Mouse (Mus musculus) liver, embryonic 11.5 days (tissue): Measurements from ENCODE around the gene Lhpp. TPM values are rescaled to one million over a fixed set of nuclear protein-coding genes. Genes with fewer than 3 reads are reported as not detected.

Experiments
- ATAC-seq: fragments of 200-750 bp; cut with Nextera tagmentation; replicated peaks from 2 replicates; pipeline ENCODE4 v1.8.0; 2017; ENCODE audit warnings: moderate number of reproducible peaks, mild to moderate bottlenecking, moderate TSS enrichment, moderate library complexity; ENCODE audit not compliant: low FRiP score
- DNase-seq: peaks from one replicate; pipeline ENCODE4 v3.0.0-alpha.2; 2017; ENCODE audit warnings: low spot score
- H3K27ac ChIP-seq: fragments of 300-500 bp; sonication (generic); 2 replicates; pipeline ENCODE4 v1.5.1; 2014; ENCODE audit warnings: mild to moderate bottlenecking, low read depth, low read length, control low read depth
- H3K27me3 ChIP-seq: fragments of 300-500 bp; sonication (generic); replicated peaks from 2 replicates; pipeline ENCODE4 v1.6.1; 2014; ENCODE audit warnings: low read length, mixed read lengths; ENCODE audit not compliant: control insufficient read depth, insufficient read depth
- H3K36me3 ChIP-seq: fragments of 300-500 bp; sonication (generic); 2 replicates; pipeline ENCODE4 v1.6.1; 2014; ENCODE audit warnings: mild to moderate bottlenecking, low read length, moderate library complexity, mixed read lengths; ENCODE audit not compliant: control insufficient read depth, insufficient read depth
- H3K4me1 ChIP-seq: fragments of 300-500 bp; sonication (generic); replicated peaks from 2 replicates; pipeline ENCODE4 v1.6.1; 2014; ENCODE audit warnings: low read length, mixed read lengths; ENCODE audit not compliant: control insufficient read depth, insufficient read depth
- H3K4me2 ChIP-seq: fragments of 300-500 bp; sonication (generic); 2 replicates; pipeline ENCODE4 v1.6.1; 2014; ENCODE audit warnings: mild to moderate bottlenecking, control low read depth, moderate library complexity
- H3K4me3 ChIP-seq: fragments of 300-500 bp; sonication (generic); 2 replicates; pipeline ENCODE4 v1.5.1; 2014; ENCODE audit warnings: low read depth, low read length, control low read depth
- H3K9ac ChIP-seq: fragments of 300-500 bp; sonication (generic); 2 replicates; pipeline ENCODE4 v1.6.1; 2014; ENCODE audit warnings: low read depth, low read length, control low read depth
- H3K9me3 ChIP-seq: fragments of 300-500 bp; sonication (generic); 2 replicates; pipeline ENCODE4 v1.6.1; 2016; ENCODE audit warnings: low read length, inconsistent platforms, mixed read lengths; ENCODE audit not compliant: control insufficient read depth
- WGBS: fragments of 180-500 bp; shearing (Covaris S2); extraction: QIAGEN DNeasy Blood & Tissue Kit; methylation state at CpG from one replicate; pipeline ENCODE4 v1.1.7; 2014; 5-methylcytosine and 5-hydroxymethylcytosine counted together
- polyA plus RNA-seq: library from polyadenylated mRNA; unstranded; fragments of >200 nt; fragmentation: Nextera tagmentation; extraction: Ambion mirVana; gene quantifications from 2 replicates; pipeline ENCODE4 v1.2.1, GENCODE M21; 2014

Lhpp gene
- polyA plus RNA-seq, 1 experiment from 2014 or later, result 15.8 TPM

DNA sequence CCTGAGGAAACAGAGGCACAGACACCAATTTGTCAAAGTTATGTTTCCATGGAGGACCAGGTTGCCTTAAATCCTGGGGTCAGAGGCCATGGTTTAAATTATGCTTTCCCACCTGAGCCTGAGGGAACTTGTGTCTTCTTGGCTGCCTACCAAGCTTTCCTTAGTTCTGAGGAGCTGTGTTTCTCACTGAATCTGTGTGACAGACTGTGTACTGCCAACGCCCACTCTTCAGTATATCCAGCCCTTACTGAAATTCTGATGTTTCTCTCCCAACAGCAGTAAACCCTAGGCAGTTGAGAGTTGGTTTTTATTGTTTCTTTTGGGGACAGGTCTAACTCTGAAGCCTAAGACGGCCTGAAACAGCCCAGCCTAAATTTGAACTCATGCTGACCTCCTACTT lies 16.7 kb upstream of the Lhpp start:
- no peaks in the 10 kb centered on the region for H3K36me3 ChIP-seq
- peaks cover 31% of the 10 kb centered on the region for H3K27me3 ChIP-seq
- no peak for DNase-seq
- no peaks in the 10 kb centered on the region for H3K9me3 ChIP-seq
- H3K4me2 ChIP-seq, result no peak overlapping the region
- H3K9ac ChIP-seq, result no peak overlapping the region
- H3K27ac ChIP-seq, result no peak overlapping the region
- no peak for ATAC-seq
- no peak overlapping the region for H3K4me3 ChIP-seq
- WGBS, result 79% methylated on average over 2 of the region's 2 CpGs
- H3K4me1 ChIP-seq, result peaks cover 27% of the 10 kb centered on the region

- ATAC-seq, result no peak
- Histone ChIP-seq H3K4me2 (no peak overlapping the region), H3K27ac (no peak overlapping the region), H3K4me3 (no peak overlapping the region), H3K9me3 (no peaks in the 10 kb centered on the region), H3K9ac (no peak overlapping the region), H3K4me1 (peaks cover 27% of the 10 kb centered on the region), H3K36me3 (no peaks in the 10 kb centered on the region), H3K27me3 (peaks cover 36% of the 10 kb centered on the region)
- 88% methylated on average over 2 of the region's 2 CpGs for WGBS
- DNase-seq, result no peak
Observed at GRCm38 (mm10) chr7:132594325-132594724, 16.1 kb upstream of the Lhpp start.

- Histone ChIP-seq H3K36me3 (no peaks in the 10 kb centered on the region), H3K9ac (no peak overlapping the region), H3K4me1 (peaks cover 30% of the 10 kb centered on the region), H3K27me3 (peaks cover 51% of the 10 kb centered on the region), H3K4me2 (peak overlapping the region; percentile 48), H3K4me3 (no peak overlapping the region), H3K9me3 (no peaks in the 10 kb centered on the region), H3K27ac (peak overlapping the region; percentile 60)
- peak; percentile 80 for ATAC-seq
- 44% methylated on average over 3 of the region's 3 CpGs for WGBS
- no peak for DNase-seq
Observed at GRCm38 (mm10) chr7:132595787-132596186, 14.7 kb upstream of the Lhpp start.

- peak; percentile 47 for DNase-seq
- WGBS, result 7% methylated on average over 26 of the region's 26 CpGs
- H3K27ac ChIP-seq, result peak overlapping the region; percentile 60
- peak overlapping the region; percentile 58 for H3K4me3 ChIP-seq
- H3K27me3 ChIP-seq, result peaks cover 60% of the 10 kb centered on the region
- H3K9me3 ChIP-seq, result no peaks in the 10 kb centered on the region
- H3K4me1 ChIP-seq, result peaks cover 30% of the 10 kb centered on the region
- peak; percentile 19; the same call in 1 of the 2 replicates for ATAC-seq
- peak overlapping the region; percentile 77 for H3K4me2 ChIP-seq
- H3K9ac ChIP-seq, result peak overlapping the region; percentile 53; the same call in 1 of the 2 replicates
- H3K36me3 ChIP-seq, result no peaks in the 10 kb centered on the region
Observed at GRCm38 (mm10) chr7:132596557-132597250, 13.7 kb upstream of the Lhpp start.

DNA sequence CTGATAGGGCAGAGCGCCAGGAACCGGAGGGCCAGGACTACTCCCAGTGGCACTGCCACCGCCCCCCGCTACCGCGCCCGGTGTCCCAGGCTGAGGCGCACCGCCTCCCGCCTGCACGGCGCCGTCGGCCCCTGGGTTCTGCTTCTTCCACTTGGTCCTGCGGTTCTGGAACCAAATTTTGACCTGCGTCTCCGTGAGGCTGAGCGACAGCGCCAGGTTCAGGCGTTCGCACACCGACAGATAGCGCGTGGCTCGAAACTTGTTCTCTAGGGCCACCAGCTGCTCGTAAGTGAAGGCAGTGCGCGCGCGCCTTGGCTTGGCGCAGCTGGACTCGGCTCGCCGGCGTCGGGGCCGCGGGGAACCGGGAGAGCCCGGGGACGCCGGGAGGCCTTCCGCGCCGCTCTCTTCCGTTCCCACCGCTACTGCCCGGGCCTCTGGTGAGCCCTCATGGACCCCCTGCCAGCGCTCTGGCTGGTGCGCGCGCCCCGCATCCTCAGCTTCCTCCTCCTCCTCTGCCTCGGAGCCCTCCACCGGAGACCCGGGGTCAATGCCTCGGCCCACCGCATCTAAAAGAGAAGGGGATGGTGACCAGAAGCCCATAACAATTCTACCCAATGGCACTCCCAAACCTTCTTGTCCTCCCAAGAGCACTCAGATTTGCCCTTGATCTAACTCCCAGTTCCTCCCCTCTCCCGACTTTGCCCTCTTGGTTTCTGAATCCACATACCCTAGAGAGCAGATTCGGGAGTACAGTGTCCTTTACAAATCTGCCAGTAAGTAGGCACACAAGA lies 13.0 kb upstream of the Lhpp start:
- H3K9ac ChIP-seq, result peak overlapping the region; percentile 53; the same call in 1 of the 2 replicates
- peak; percentile 56; the same call in 1 of the 2 replicates for ATAC-seq
- peaks cover 67% of the 10 kb centered on the region for H3K27me3 ChIP-seq
- H3K27ac ChIP-seq, result no peak overlapping the region
- no peaks in the 10 kb centered on the region for H3K36me3 ChIP-seq
- H3K4me3 ChIP-seq, result peak overlapping the region; percentile 58
- WGBS, result under 1% methylated on average over 59 of the region's 60 CpGs
- H3K9me3 ChIP-seq, result no peaks in the 10 kb centered on the region
- H3K4me1 ChIP-seq, result peaks cover 30% of the 10 kb centered on the region
- peak; percentile 67 for DNase-seq
- peak overlapping the region; percentile 77 for H3K4me2 ChIP-seq

- H3K27ac ChIP-seq, result no peak within 1 kb of the TSS
- peak within 1 kb of the TSS; percentile 52 for H3K4me2 ChIP-seq
- H3K9me3 ChIP-seq, result no peaks in the 10 kb centered on the region
- peak within 1 kb of the TSS; percentile 30 for H3K4me3 ChIP-seq
- ATAC-seq, result no peak
- peaks cover 30% of the 10 kb centered on the region for H3K4me1 ChIP-seq
- WGBS, result 1% methylated on average over 50 of the region's 52 CpGs
- H3K36me3 ChIP-seq, result no peaks in the 10 kb centered on the region
- H3K9ac ChIP-seq, result no peak within 1 kb of the TSS
- DNase-seq, result no peak
- H3K27me3 ChIP-seq, result peaks cover 77% of the 10 kb centered on the region
Observed at GRCm38 (mm10) chr7:132599071-132599975, 11.1 kb upstream of the Lhpp start, which contains the start of gene Nkx1-2. Gene Nkx1-2 (minus strand): TSS chr7:132599637.

GRCm38 (mm10) chr7:132600026-132600425 lies 10.4 kb upstream of the Lhpp start:
- peak overlapping the region; percentile 30 for H3K4me3 ChIP-seq
- H3K4me2 ChIP-seq, result peak overlapping the region; percentile 52
- WGBS, result 2% methylated on average over 9 of the region's 9 CpGs
- peaks cover 84% of the 10 kb centered on the region for H3K27me3 ChIP-seq
- no peak overlapping the region for H3K9ac ChIP-seq
- no peaks in the 10 kb centered on the region for H3K36me3 ChIP-seq
- H3K27ac ChIP-seq, result no peak overlapping the region
- H3K9me3 ChIP-seq, result no peaks in the 10 kb centered on the region
- no peak for ATAC-seq
- H3K4me1 ChIP-seq, result peaks cover 24% of the 10 kb centered on the region
- no peak for DNase-seq

GRCm38 (mm10) chr7:132600926-132601325 lies 9.5 kb upstream of the Lhpp start:
- no peak overlapping the region for H3K4me2 ChIP-seq
- H3K4me1 ChIP-seq, result peaks cover 24% of the 10 kb centered on the region
- H3K27me3 ChIP-seq, result peaks cover 89% of the 10 kb centered on the region
- DNase-seq (no peak), ATAC-seq (no peak)
- 12% methylated on average over 8 of the region's 8 CpGs for WGBS
- no peak overlapping the region for H3K4me3 ChIP-seq
- H3K27ac ChIP-seq, result no peak overlapping the region
- no peak overlapping the region for H3K9ac ChIP-seq
- H3K9me3 ChIP-seq, result no peaks in the 10 kb centered on the region
- H3K36me3 ChIP-seq, result no peaks in the 10 kb centered on the region
